Mouse (Mus musculus): ENCODE measurements around the gene Arhgap18.

- TF ChIP-seq POLR2A (IDR thresholded peaks at IDR 0.05; ENCODE audit: low read depth, low read length) (no peak), CTCF (conservative IDR thresholded peaks at IDR 0.05; ENCODE audit: insufficient read depth, insufficient read length, low read depth, low read length) (no peak)
Measured at GRCm38 (mm10) chr10:26823997-26824396, 70.8 kb downstream of the Arhgap18 start.

Data from kidney, adult 2 months (tissue).